Mouse (Mus musculus): ENCODE data around the gene Babam2. TPM values are rescaled to one million over a fixed set of nuclear protein-coding genes. Genes with fewer than 3 reads are reported as not detected.

Gene Babam2
- total RNA-seq, 2 experiments from 2014 or later: 30.2 TPM

GRCm38 (mm10) chr5:32043153-32043552, 345.7 kb downstream of the Babam2 start:
- Histone ChIP-seq H3K4me3 (no peak overlapping the region), H3K27ac (no peak overlapping the region; the same call in 1 of the 2 replicates)
- intact Hi-C loops (cut with DNase I): no loop called here
- DNase-seq: no peak
- no peak for TF ChIP-seq CTCF (IDR thresholded peaks at IDR 0.05)

- no peak overlapping the region for H3K27ac ChIP-seq
- intact Hi-C loops (cut with DNase I): no loop called here
- no peak for TF ChIP-seq CTCF (IDR thresholded peaks at IDR 0.05)
Measured at GRCm38 (mm10) chr5:32043996-32044395, 346.5 kb downstream of the Babam2 start.

GRCm38 (mm10) chr5:32051899-32052298, 354.4 kb downstream of the Babam2 start:
- Histone ChIP-seq H3K4me3 (no peak overlapping the region), H3K27ac (no peak overlapping the region)
- no peak for DNase-seq
- intact Hi-C loops (cut with DNase I): no loop called here
- TF ChIP-seq CTCF (IDR thresholded peaks at IDR 0.05): no peak

More at GRCm38 (mm10) chr5:32043996-32044395, 346.5 kb downstream of the Babam2 start:
- H3K4me3 ChIP-seq: no peak overlapping the region
- no peak for DNase-seq

- no peak for TF ChIP-seq CTCF (IDR thresholded peaks at IDR 0.05)
Measured at GRCm38 (mm10) chr5:32052467-32052866, 355.0 kb downstream of the Babam2 start.

GRCm38 (mm10) chr5:32053476-32053875, 356.0 kb downstream of the Babam2 start:
- TF ChIP-seq CTCF (IDR thresholded peaks at IDR 0.05): no peak
- intact Hi-C loops (cut with DNase I): no loop called here
- DNase-seq: no peak
- Histone ChIP-seq H3K4me3 (no peak overlapping the region), H3K27ac (no peak overlapping the region)

More at GRCm38 (mm10) chr5:32052467-32052866, 355.0 kb downstream of the Babam2 start:
- intact Hi-C loops (cut with DNase I): no loop called here
- no peak overlapping the region for H3K27ac ChIP-seq
- no peak for DNase-seq
- H3K4me3 ChIP-seq: no peak overlapping the region

- no peak overlapping the region for H3K4me3 ChIP-seq
- DNase-seq: no peak
- H3K27ac ChIP-seq: no peak overlapping the region
- intact Hi-C loops (cut with DNase I): no loop called here
- TF ChIP-seq CTCF (IDR thresholded peaks at IDR 0.05): no peak
Measured at GRCm38 (mm10) chr5:32055676-32056075, 358.2 kb downstream of the Babam2 start.

GRCm38 (mm10) chr5:32056126-32056525, 358.6 kb downstream of the Babam2 start:
- DNase-seq: no peak
- no peak overlapping the region for H3K27ac ChIP-seq
- intact Hi-C loops (cut with DNase I): no loop called here
- no peak for TF ChIP-seq CTCF (IDR thresholded peaks at IDR 0.05)
- no peak overlapping the region for H3K4me3 ChIP-seq

GRCm38 (mm10) chr5:32058481-32059253, 361.2 kb downstream of the Babam2 start:
- intact Hi-C loops (cut with DNase I): no loop called here
- Histone ChIP-seq H3K27ac (no peak overlapping the region), H3K4me3 (no peak overlapping the region)
- TF ChIP-seq CTCF (IDR thresholded peaks at IDR 0.05): no peak
- no peak for DNase-seq

- no peak for TF ChIP-seq CTCF (IDR thresholded peaks at IDR 0.05)
- Histone ChIP-seq H3K4me3 (no peak overlapping the region), H3K27ac (no peak overlapping the region)
- DNase-seq: no peak
- intact Hi-C loops (cut with DNase I): no loop called here
Measured at GRCm38 (mm10) chr5:32059254-32059796, 361.8 kb downstream of the Babam2 start.

GRCm38 (mm10) chr5:32060485-32060884, 363.0 kb downstream of the Babam2 start:
- Histone ChIP-seq H3K27ac (no peak overlapping the region), H3K4me3 (no peak overlapping the region)
- intact Hi-C loops (cut with DNase I): no loop called here
- TF ChIP-seq CTCF (IDR thresholded peaks at IDR 0.05): no peak
- no peak for DNase-seq

GRCm38 (mm10) chr5:32061854-32062253, 364.4 kb downstream of the Babam2 start:
- no peak overlapping the region for H3K4me3 ChIP-seq
- intact Hi-C loops (cut with DNase I): no loop called here
- DNase-seq: no peak
- H3K27ac ChIP-seq: no peak overlapping the region
- TF ChIP-seq CTCF (IDR thresholded peaks at IDR 0.05): no peak

GRCm38 (mm10) chr5:32064341-32065105, 367.0 kb downstream of the Babam2 start:
- Histone ChIP-seq H3K27ac (peak overlapping the region; percentile 76), H3K4me3 (no peak overlapping the region)
- intact Hi-C loops (cut with DNase I): loop anchor here (5.0 kb wide), 1 partner anchor 68 kb away; no protein-coding TSS in a partner anchor
- no peak for TF ChIP-seq CTCF (IDR thresholded peaks at IDR 0.05)
- DNase-seq: peak; percentile 45

Data from gastrocnemius, adult 2 months (tissue).